Mouse (Mus musculus) neural tube, embryonic 14.5 days (tissue): ENCODE results near the gene Slc5a6. TPM values are rescaled to one million over a fixed set of nuclear protein-coding genes. Genes with fewer than 3 reads are reported as not detected.

Experiments used
- ATAC-seq: fragments of 200-750 bp; cut with Nextera tagmentation; 2 replicates; pipeline ENCODE4 v1.8.0; 2017; ENCODE audit warnings: low read depth, mild to moderate bottlenecking, moderate TSS enrichment, moderate library complexity
- H3K27ac ChIP-seq: fragments of 300-500 bp; sonication (generic); 2 replicates; pipeline ENCODE4 v1.5.1; 2014; ENCODE audit warnings: low read depth, mild to moderate bottlenecking, control low read depth, low read length, moderate library complexity, mixed read lengths
- H3K27me3 ChIP-seq: fragments of 300-500 bp; sonication (generic); 2 replicates; pipeline ENCODE4 v1.6.1; 2014; ENCODE audit warnings: low read length; ENCODE audit not compliant: control insufficient read depth, insufficient read depth
- H3K36me3 ChIP-seq: fragments of 300-500 bp; sonication (generic); 2 replicates; pipeline ENCODE4 v1.6.1; 2014; ENCODE audit warnings: low read length, mixed read lengths; ENCODE audit not compliant: control insufficient read depth, insufficient read depth
- H3K4me1 ChIP-seq: fragments of 300-500 bp; sonication (generic); 2 replicates; pipeline ENCODE4 v1.6.1; 2014; ENCODE audit warnings: low read length; ENCODE audit not compliant: control insufficient read depth, insufficient read depth
- H3K4me2 ChIP-seq: fragments of 300-500 bp; sonication (generic); 2 replicates; pipeline ENCODE4 v1.6.1; 2014; ENCODE audit warnings: mild to moderate bottlenecking, low read depth, low read length, control low read depth
- H3K4me3 ChIP-seq: fragments of 300-500 bp; sonication (generic); 2 replicates; pipeline ENCODE4 v1.5.1; 2014; ENCODE audit warnings: low read depth, low read length, control low read depth, mixed read lengths
- H3K9ac ChIP-seq: fragments of 300-500 bp; sonication (generic); replicated peaks from 2 replicates; pipeline ENCODE4 v1.6.1; 2014; ENCODE audit warnings: low read depth, mild to moderate bottlenecking, control low read depth, low read length, mixed read lengths
- H3K9me3 ChIP-seq: fragments of 300-500 bp; sonication (generic); 2 replicates; pipeline ENCODE4 v1.6.1; 2016; ENCODE audit warnings: low read length; ENCODE audit not compliant: control insufficient read depth
- WGBS: fragments of 180-500 bp; shearing (Covaris S2); extraction: QIAGEN DNeasy Blood & Tissue Kit; methylation state at CpG from one replicate; pipeline ENCODE4 v1.1.7; 2014; 5-methylcytosine and 5-hydroxymethylcytosine counted together
- polyA plus RNA-seq: library from polyadenylated mRNA; unstranded; fragments of >200 nt; fragmentation: Nextera tagmentation; extraction: Ambion mirVana; gene quantifications from 2 replicates; pipeline ENCODE4 v1.2.1, GENCODE M21; 2014

Slc5a6 gene
- polyA plus RNA-seq, 1 experiment from 2014 or later, result 15.1 TPM

GRCm38 (mm10) chr5:30994910-30995635 is 53.7 kb downstream of the Slc5a6 start:
- Histone ChIP-seq H3K9ac (no peak overlapping the region), H3K27me3 (no peaks in the 10 kb centered on the region), H3K9me3 (no peaks in the 10 kb centered on the region), H3K4me1 (no peaks in the 10 kb centered on the region), H3K27ac (no peak overlapping the region), H3K4me2 (no peak overlapping the region), H3K36me3 (no peaks in the 10 kb centered on the region), H3K4me3 (no peak overlapping the region)
- no peak for ATAC-seq
- WGBS, result 74% methylated on average over 11 of the region's 11 CpGs

GRCm38 (mm10) chr5:30994074-30994473 is 54.6 kb downstream of the Slc5a6 start:
- no peaks in the 10 kb centered on the region for H3K36me3 ChIP-seq
- H3K9ac ChIP-seq, result no peak overlapping the region
- no peak overlapping the region for H3K4me2 ChIP-seq
- H3K4me3 ChIP-seq, result no peak overlapping the region
- H3K27ac ChIP-seq, result no peak overlapping the region
- H3K4me1 ChIP-seq, result no peaks in the 10 kb centered on the region
- WGBS, result 71% methylated on average over 3 of the region's 3 CpGs
- no peaks in the 10 kb centered on the region for H3K9me3 ChIP-seq
- H3K27me3 ChIP-seq, result no peaks in the 10 kb centered on the region
- no peak for ATAC-seq

GRCm38 (mm10) chr5:30992980-30993676 is 55.6 kb downstream of the Slc5a6 start:
- ATAC-seq, result no peak

More at GRCm38 (mm10) chr5:30992980-30993676, 55.6 kb downstream of the Slc5a6 start:
- Histone ChIP-seq H3K4me2 (no peak overlapping the region), H3K4me3 (no peak overlapping the region), H3K27ac (no peak overlapping the region), H3K9ac (no peak overlapping the region), H3K36me3 (no peaks in the 10 kb centered on the region), H3K9me3 (no peaks in the 10 kb centered on the region), H3K27me3 (no peaks in the 10 kb centered on the region), H3K4me1 (no peaks in the 10 kb centered on the region)
- 78% methylated on average over 5 of the region's 5 CpGs for WGBS

Other genes with a start within 250 kb of the Slc5a6 start
- gene Mapre3, start 234.3 kb downstream of the Slc5a6 start, polyA plus RNA-seq, result 129 and 140 TPM in 2 replicates
- gene Tmem214, start 180.9 kb downstream of the Slc5a6 start, polyA plus RNA-seq, result 48.6 and 53.7 TPM in 2 replicates
- gene Agbl5, start 160.2 kb downstream of the Slc5a6 start, polyA plus RNA-seq, result 27.7 and 29.2 TPM in 2 replicates
- 234 TPM in 2 replicates for gene Ost4, start 141.1 kb downstream of the Slc5a6 start, polyA plus RNA-seq
- 3.5 and 22.9 TPM in 2 replicates for gene Emilin1, start 135.5 kb downstream of the Slc5a6 start, polyA plus RNA-seq
- gene Khk, start 127.5 kb downstream of the Slc5a6 start, polyA plus RNA-seq, result 8.3 and 10.4 TPM in 2 replicates
- gene Cgref1, start 103.3 kb downstream of the Slc5a6 start, polyA plus RNA-seq, result 60.9 and 76.4 TPM in 2 replicates
- gene Preb, start 88.6 kb downstream of the Slc5a6 start, polyA plus RNA-seq, result 72.4 and 80.0 TPM in 2 replicates
- gene Tcf23, start 80.3 kb downstream of the Slc5a6 start, polyA plus RNA-seq, result not detected in 2 replicates
- gene Atraid, start 612 bp downstream of the Slc5a6 start, polyA plus RNA-seq, result 186 and 189 TPM in 2 replicates
- gene Cad, start 5.9 kb upstream of the Slc5a6 start, polyA plus RNA-seq, result 10.4 and 10.6 TPM in 2 replicates
- not detected in 2 replicates for gene Dnajc5g, start 57.4 kb upstream of the Slc5a6 start, polyA plus RNA-seq
- gene Slc30a3, start 59.3 kb upstream of the Slc5a6 start, polyA plus RNA-seq, result 39.8 and 48.3 TPM in 2 replicates
- gene Trim54, start 67.8 kb upstream of the Slc5a6 start, polyA plus RNA-seq, result not detected in 2 replicates
- not detected in 2 replicates for gene Ucn, start 89.9 kb upstream of the Slc5a6 start, polyA plus RNA-seq
- gene Mpv17, start 105.3 kb upstream of the Slc5a6 start, polyA plus RNA-seq, result 58.3 and 58.4 TPM in 2 replicates
- gene Gm29609, start 131.0 kb upstream of the Slc5a6 start, polyA plus RNA-seq, result 2.3 and 2.5 TPM in 2 replicates
- gene Gtf3c2, start 131.2 kb upstream of the Slc5a6 start, polyA plus RNA-seq, result 55.5 and 60.3 TPM in 2 replicates
- gene Snx17, start 144.3 kb upstream of the Slc5a6 start, polyA plus RNA-seq, result 102 and 111 TPM in 2 replicates
- 78.6 and 79.0 TPM in 2 replicates for gene Eif2b4, start 144.5 kb upstream of the Slc5a6 start, polyA plus RNA-seq
- 7.4 and 9.3 TPM in 2 replicates for gene Zfp513, start 153.4 kb upstream of the Slc5a6 start, polyA plus RNA-seq
- 155 and 159 TPM in 2 replicates for gene Ppm1g, start 171.8 kb upstream of the Slc5a6 start, polyA plus RNA-seq
- 157 and 161 TPM in 2 replicates for gene Nrbp1, start 191.9 kb upstream of the Slc5a6 start, polyA plus RNA-seq
- 0.54 and 1.4 TPM in 2 replicates for gene Gm9970, start 192.3 kb upstream of the Slc5a6 start, polyA plus RNA-seq
- 2.7 and 3.2 TPM in 2 replicates for gene Krtcap3, start 202.8 kb upstream of the Slc5a6 start, polyA plus RNA-seq
- gene Ift172, start 242.2 kb upstream of the Slc5a6 start, polyA plus RNA-seq, result 32.6 and 45.4 TPM in 2 replicates
- 106 and 113 TPM in 2 replicates for gene Fndc4, start 247.2 kb upstream of the Slc5a6 start, polyA plus RNA-seq
- gene Gckr, start 248.5 kb upstream of the Slc5a6 start, polyA plus RNA-seq, result 0.21 and 0.61 TPM in 2 replicates